Mouse (Mus musculus) heart, postnatal 10 days (tissue): ENCODE measurements at regions not wholly inside any gene's neighbourhood (a gene's known extent, or its start where the extent isn't known, plus 50 kb on each side); places are given as distances from the start of the nearest gene placed in this dataset.
A peak's percentile ranks its signal among the peaks of the same experiment; 100 is the strongest.

ENCODE experiments used
- DNase-seq, 2 experiments: peaks; one replicate each; pipeline ENCODE4 v3.0.0; 2021
- intact Hi-C: fragments of 180-260 bp; cut with DNase I; formaldehyde crosslinking; loops from one replicate; pipeline ENCODE4 v1.15.1; 2025

GRCm38 (mm10) chr1:168908684-168909175 lies 476.7 kb upstream of the Pbx1 start:
- intact Hi-C loops: no loop called here
- no peak for DNase-seq

- intact Hi-C loops: no loop called here
- no peak for DNase-seq
These were observed 476.1 kb upstream of the Pbx1 start for GRCm38 (mm10) chr1:168908192-168908591.

- no peak for DNase-seq
- intact Hi-C loops: no loop called here
These were observed 466.4 kb upstream of the Pbx1 start for GRCm38 (mm10) chr1:168898483-168898882.

GRCm38 (mm10) chr1:168861577-168861976 lies 429.5 kb upstream of the Pbx1 start:
- no peak for DNase-seq
- intact Hi-C loops: no loop called here

- peak; percentile 5 to 7 for DNase-seq
- intact Hi-C loops: no loop called here
These were observed 391.1 kb upstream of the Pbx1 start for GRCm38 (mm10) chr1:168823184-168823583.

GRCm38 (mm10) chr1:168818381-168818780 lies 386.3 kb upstream of the Pbx1 start:
- intact Hi-C loops: no loop called here
- DNase-seq: peak; percentile 56 to 65

GRCm38 (mm10) chr1:168807084-168807483 lies 375.0 kb upstream of the Pbx1 start:
- no peak for DNase-seq
- intact Hi-C loops: no loop called here

GRCm38 (mm10) chr1:168805442-168805841 lies 373.4 kb upstream of the Pbx1 start:
- DNase-seq: no peak
- intact Hi-C loops: no loop called here

GRCm38 (mm10) chr1:168801046-168801445 lies 369.0 kb upstream of the Pbx1 start:
- no peak for DNase-seq
- intact Hi-C loops: no loop called here

GRCm38 (mm10) chr1:168786731-168787130 lies 354.7 kb upstream of the Pbx1 start:
- intact Hi-C loops: no loop called here
- DNase-seq: peak in 1 of 2 experiments; percentile 2

GRCm38 (mm10) chr1:168783851-168784250 lies 351.8 kb upstream of the Pbx1 start:
- DNase-seq: no peak
- intact Hi-C loops: no loop called here

- DNase-seq: no peak
- intact Hi-C loops: no loop called here
These were observed 332.4 kb upstream of the Pbx1 start for GRCm38 (mm10) chr1:168764368-168764895.

- no peak for DNase-seq
- intact Hi-C loops: no loop called here
These were observed 329.0 kb upstream of the Pbx1 start for GRCm38 (mm10) chr1:168761095-168761494.

GRCm38 (mm10) chr1:168760239-168760638 lies 328.2 kb upstream of the Pbx1 start:
- no peak for DNase-seq
- intact Hi-C loops: no loop called here

GRCm38 (mm10) chr1:168758835-168759234 lies 326.8 kb upstream of the Pbx1 start:
- intact Hi-C loops: no loop called here
- peak in 1 of 2 experiments; percentile 1 for DNase-seq

- intact Hi-C loops: no loop called here
- no peak for DNase-seq
These were observed 322.1 kb upstream of the Pbx1 start for GRCm38 (mm10) chr1:168754196-168754595.

GRCm38 (mm10) chr1:168743435-168743834 lies 311.4 kb upstream of the Pbx1 start:
- intact Hi-C loops: no loop called here
- DNase-seq: no peak

- no peak for DNase-seq
- intact Hi-C loops: no loop called here
These were observed 305.9 kb upstream of the Pbx1 start for GRCm38 (mm10) chr1:168738005-168738404.

- intact Hi-C loops: no loop called here
- DNase-seq: no peak
These were observed 305.3 kb upstream of the Pbx1 start for GRCm38 (mm10) chr1:168737277-168737863.

- no peak for DNase-seq
- intact Hi-C loops: no loop called here
These were observed 301.0 kb upstream of the Pbx1 start for GRCm38 (mm10) chr1:168733066-168733465.

- intact Hi-C loops: no loop called here
- peak in 1 of 2 experiments; percentile 4 for DNase-seq
These were observed 277.8 kb upstream of the Pbx1 start for GRCm38 (mm10) chr1:168709836-168710235.

GRCm38 (mm10) chr1:168709017-168709681 lies 277.1 kb upstream of the Pbx1 start:
- DNase-seq: peak; percentile 32 to 45
- intact Hi-C loops: no loop called here
